ENCODE assay signal across 9 mouse cellular contexts in genomic region chr4:114925917-114926312, GRCm38 (mm10). TPM values are rescaled to one million over a fixed set of nuclear protein-coding genes. Genes with fewer than 3 reads are reported as not detected.
DNase-seq lines count a peak whose midpoint lies in the region; ATAC-seq and TF ChIP-seq lines count a peak whose summit lies in the region.
"Had no signal": no experiment of that assay in that cellular context is flagged by ENCODE, and none has a peak within 500 bp of the region (broad histone marks: within the 10 kb centered on the region; RNA-seq: fewer than 3 reads in every experiment).

TSS of gene Foxe3 (minus strand) at chr4:114926013.

- peak within 1 kb of the TSS; percentile 48 for H3K4me2 ChIP-seq in forebrain, embryonic 11.5 days (ENCODE audit: low read depth, low read length, severe bottlenecking)
- peak within 1 kb of the TSS; percentile 75 for H3K4me2 ChIP-seq in intestine, postnatal 0 days (replicated peaks; ENCODE audit: low read depth)
- H3K4me2 ChIP-seq in neural tube, embryonic 12.5 days (replicated peaks): peak within 1 kb of the TSS; percentile 65

- no peak for DNase-seq in lung, adult 2 months
- DNase-seq in lung, postnatal 10 days: no peak
- no peak for DNase-seq in forebrain, embryonic 11.5 days (ENCODE audit: low spot score)
- DNase-seq in layer of hippocampus, postnatal 36 days: no peak
- no peak for DNase-seq in cerebellum, adult 11 months
- DNase-seq in embryo, embryonic 11 days: no peak

- H3K36me3 ChIP-seq in forebrain, embryonic 11.5 days (ENCODE audit: control insufficient read depth, insufficient read depth, low read length): no peaks in the 10 kb centered on the region
- no peaks in the 10 kb centered on the region for H3K36me3 ChIP-seq in intestine, postnatal 0 days (ENCODE audit: control insufficient read depth, insufficient read depth)
- no peaks in the 10 kb centered on the region for H3K36me3 ChIP-seq in neural tube, embryonic 12.5 days

- no peak; the same call in 1 of the 2 replicates for ATAC-seq in forebrain, embryonic 11.5 days (replicated peaks; ENCODE audit: low FRiP score)
- ATAC-seq in intestine, postnatal 0 days: no peak
- ATAC-seq in neural tube, embryonic 12.5 days (ENCODE audit: low FRiP score, low read depth): no peak

- H3K9me3 ChIP-seq in forebrain, embryonic 11.5 days (ENCODE audit: control insufficient read depth, low read length): no peaks in the 10 kb centered on the region
- H3K9me3 ChIP-seq in intestine, postnatal 0 days (ENCODE audit: control insufficient read depth): no peaks in the 10 kb centered on the region
- no peaks in the 10 kb centered on the region for H3K9me3 ChIP-seq in neural tube, embryonic 12.5 days

- 2% methylated on average over 25 of the region's 25 CpGs for WGBS in lung, adult 2 months
- WGBS in forebrain, embryonic 11.5 days: 3% methylated on average over 23 of the region's 25 CpGs
- WGBS in intestine, postnatal 0 days: 1% methylated on average over 24 of the region's 25 CpGs
- 1% methylated on average over 25 of the region's 25 CpGs for WGBS in neural tube, embryonic 12.5 days

- H3K4me3 ChIP-seq in lung, adult 2 months (replicated peaks; ENCODE audit: extremely low read depth, low read depth, low read length): peak within 1 kb of the TSS; percentile 22
- peak within 1 kb of the TSS; percentile 30 for H3K4me3 ChIP-seq in forebrain, embryonic 11.5 days (ENCODE audit: low read depth, low read length)
- H3K4me3 ChIP-seq in intestine, postnatal 0 days (ENCODE audit: low read depth, low read length): peak within 1 kb of the TSS; percentile 45
- peak within 1 kb of the TSS; percentile 36 for H3K4me3 ChIP-seq in neural tube, embryonic 12.5 days

- H3K27ac ChIP-seq in forebrain, embryonic 11.5 days (ENCODE audit: low read depth, low read length): no peak within 1 kb of the TSS
- no peak within 1 kb of the TSS for H3K27ac ChIP-seq in intestine, postnatal 0 days (ENCODE audit: low read depth, low read length)
- H3K27ac ChIP-seq in neural tube, embryonic 12.5 days: no peak within 1 kb of the TSS

- TF ChIP-seq POLR2A in lung, adult 2 months (IDR thresholded peaks at IDR 0.05; ENCODE audit: borderline replicate concordance, extremely low read depth, low read depth, low read length): no peak

- peaks cover 66% of the 10 kb centered on the region for H3K27me3 ChIP-seq in forebrain, embryonic 11.5 days (ENCODE audit: control insufficient read depth, insufficient read depth, low read length)
- H3K27me3 ChIP-seq in intestine, postnatal 0 days (replicated peaks; ENCODE audit: control insufficient read depth, insufficient read depth, low read length): peaks cover 79% of the 10 kb centered on the region
- peaks cover 80% of the 10 kb centered on the region for H3K27me3 ChIP-seq in neural tube, embryonic 12.5 days (replicated peaks)

- no peaks in the 10 kb centered on the region for H3K4me1 ChIP-seq in lung, adult 2 months (ENCODE audit: control insufficient read depth, insufficient read depth, low read length)
- H3K4me1 ChIP-seq in forebrain, embryonic 11.5 days (replicated peaks; ENCODE audit: control insufficient read depth, insufficient read depth, low read length): 0 out of 2 replicates have a peak, but pooled peaks cover 4% of the 10 kb centered on the region
- H3K4me1 ChIP-seq in intestine, postnatal 0 days (replicated peaks; ENCODE audit: control insufficient read depth, insufficient read depth, low read length): no peaks in the 10 kb centered on the region
- H3K4me1 ChIP-seq in neural tube, embryonic 12.5 days: peaks cover 11% of the 10 kb centered on the region

- no peak within 1 kb of the TSS for H3K9ac ChIP-seq in forebrain, embryonic 11.5 days (ENCODE audit: low read length)
- H3K9ac ChIP-seq in intestine, postnatal 0 days (ENCODE audit: low read depth, low read length): no peak within 1 kb of the TSS; the same call in 1 of the 2 replicates
- peak within 1 kb of the TSS; percentile 33; the same call in 1 of the 2 replicates for H3K9ac ChIP-seq in neural tube, embryonic 12.5 days

- TF ChIP-seq CTCF in lung, adult 2 months (IDR thresholded peaks at IDR 0.05; ENCODE audit: insufficient read depth, low read length): no peak
- TF ChIP-seq CTCF in intestine, postnatal 0 days (IDR thresholded peaks at IDR 0.05; ENCODE audit: low read depth): no peak

RNA-seq across cellular contexts. Expression of gene Foxe3, which starts in this region (rescaled TPM):
- polyA plus RNA-seq in lung, adult 2 months (2012; rRNA removed): not detected in 2 replicates
- polyA plus RNA-seq in forebrain, embryonic 11.5 days (2014; fragmentation: Nextera tagmentation; extraction: Ambion mirVana): 0.29 and 0.32 TPM in 2 replicates
- polyA plus RNA-seq in intestine, postnatal 0 days (2015; fragmentation: Nextera tagmentation; extraction: Ambion mirVana): not detected in 2 replicates
- not detected in 2 replicates for polyA plus RNA-seq in neural tube, embryonic 12.5 days (2016; fragmentation: Nextera tagmentation; extraction: Ambion mirVana)
- not detected for total RNA-seq in layer of hippocampus, postnatal 36 days (2021)
- polyA plus RNA-seq: cortical plate, adult 2 months had no signal
